Mouse (Mus musculus): ENCODE measurements around the gene Gm6176. TPM values are rescaled to one million over a fixed set of nuclear protein-coding genes. Genes with fewer than 3 reads are reported as not detected.
"Not testable (repeated sequence)": the region's sequence is repeated elsewhere in the genome, so short reads cannot be mapped to it uniquely, and the experiment has no call there.

Gene Gm6176
- not detected for total RNA-seq (2021)

GRCm38 (mm10) chr7:22056205-22056604 lies at the start of gene Gm6176:
Gene Gm6176, minus strand, starts transcription at chr7:22056305.
- DNase-seq (ENCODE audit: low spot score in 2 of 2); intact Hi-C loops (cut with DNase I): not testable (repeated sequence)

- intact Hi-C loops (cut with DNase I); DNase-seq (ENCODE audit: low spot score in 2 of 2): not testable (repeated sequence)
Observed at GRCm38 (mm10) chr7:22068757-22069156, 12.7 kb upstream of the Gm6176 start, which contains the start of gene Vmn1r139. Gene Vmn1r139, plus strand, starts transcription at chr7:22069057.

GRCm38 (mm10) chr7:22028797-22029196 lies 27.3 kb downstream of the Gm6176 start, which contains the start of gene Vmn1r138:
Gene Vmn1r138, minus strand, starts transcription at chr7:22028897.
- intact Hi-C loops (cut with DNase I); DNase-seq (ENCODE audit: low spot score in 2 of 2): not testable (repeated sequence)

Other genes with a start within 250 kb of the Gm6176 start
- gene Vmn1r135, start 224.0 kb downstream of the Gm6176 start, total RNA-seq (2021), result not detected
- not detected for gene Gm5725, start 212.0 kb downstream of the Gm6176 start, total RNA-seq (2021)
- not detected for gene Gm5891, start 135.0 kb downstream of the Gm6176 start, total RNA-seq (2021)
- not detected for gene Vmn1r137, start 61.7 kb downstream of the Gm6176 start, total RNA-seq (2021)
- gene Vmn1r138, start 27.4 kb downstream of the Gm6176 start, total RNA-seq (2021), result not detected
- gene Vmn1r139, start 12.8 kb upstream of the Gm6176 start, total RNA-seq (2021), result not detected
- not detected for gene Gm16451, start 61.9 kb upstream of the Gm6176 start, total RNA-seq (2021)
- gene Gm10666, start 78.4 kb upstream of the Gm6176 start, total RNA-seq (2021), result not detected
- gene Vmn1r142, start 107.7 kb upstream of the Gm6176 start, total RNA-seq (2021), result not detected
- not detected for gene Vmn1r143, start 133.1 kb upstream of the Gm6176 start, total RNA-seq (2021)
- not detected for gene Gm8653, start 145.0 kb upstream of the Gm6176 start, total RNA-seq (2021)
- not detected for gene Gm8453, start 173.2 kb upstream of the Gm6176 start, total RNA-seq (2021)